Mouse (Mus musculus): Measurements from ENCODE around the gene Pah.

DNA sequence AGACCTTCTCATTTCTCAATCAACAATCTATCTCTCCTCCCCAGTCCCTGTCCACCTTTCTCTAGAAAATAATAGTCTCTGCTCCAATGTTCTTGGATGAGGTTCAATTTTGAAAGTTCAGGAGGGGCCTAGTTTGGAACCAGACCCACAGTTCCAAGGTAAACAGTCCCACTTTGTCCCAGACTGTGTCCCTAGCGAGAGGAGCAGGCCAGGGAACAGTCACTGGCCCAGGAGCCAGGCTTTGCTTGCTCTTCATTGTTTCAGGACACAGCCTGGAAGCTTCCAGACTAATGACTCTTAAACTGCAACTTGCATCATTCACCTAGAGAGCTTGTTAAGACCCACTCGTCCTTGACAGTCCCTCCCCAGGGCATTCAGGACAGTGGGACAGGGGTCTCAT is 44.1 kb downstream of the Pah start:
- TF ChIP-seq CTCF (IDR thresholded peaks at IDR 0.05): no peak
- no peak for TF ChIP-seq EP300 (IDR thresholded peaks at IDR 0.05)

Data from lung, postnatal 0 days (tissue).